Mouse (Mus musculus) midbrain, postnatal 0 days (tissue): ENCODE results near the gene Gns. TPM values are rescaled to one million over a fixed set of nuclear protein-coding genes. Genes with fewer than 3 reads are reported as not detected.
"Not testable (repeated sequence)": the region's sequence is repeated elsewhere in the genome, so short reads cannot be mapped to it uniquely, and the experiment has no call there.

ENCODE experiments used
- ATAC-seq: fragments of 200-750 bp; cut with Nextera tagmentation; 2 replicates; pipeline ENCODE4 v1.8.0; 2017; ENCODE audit warnings: moderate number of reproducible peaks, mild to moderate bottlenecking, moderate TSS enrichment, moderate library complexity; ENCODE audit not compliant: low FRiP score
- DNase-seq: peaks from one replicate; pipeline ENCODE4 v3.0.0-alpha.2; 2015; ENCODE audit warnings: low spot score
- H3K27ac ChIP-seq: fragments of 300-500 bp; sonication (generic); 2 replicates; pipeline ENCODE4 v1.5.1; 2014; ENCODE audit warnings: low read depth, mild to moderate bottlenecking, low read length, mixed read lengths
- H3K27me3 ChIP-seq: fragments of 300-500 bp; sonication (generic); 2 replicates; pipeline ENCODE4 v1.6.1; 2014; ENCODE audit warnings: low read length, control low read depth, mixed read lengths; ENCODE audit not compliant: insufficient read depth
- H3K36me3 ChIP-seq: fragments of 300-500 bp; sonication (generic); 2 replicates; pipeline ENCODE4 v1.6.1; 2014; ENCODE audit warnings: low read length, control low read depth, mixed read lengths; ENCODE audit not compliant: insufficient read depth
- H3K4me1 ChIP-seq: fragments of 300-500 bp; sonication (generic); 2 replicates; pipeline ENCODE4 v1.6.1; 2014; ENCODE audit warnings: mild to moderate bottlenecking, control low read depth, antibody characterized with exemption, low read length, mixed read lengths; ENCODE audit not compliant: insufficient read depth
- H3K4me2 ChIP-seq: fragments of 300-500 bp; sonication (generic); 2 replicates; pipeline ENCODE4 v1.6.1; 2014; ENCODE audit warnings: low read depth, mild to moderate bottlenecking, low read length, mixed read lengths; ENCODE audit not compliant: poor library complexity, severe bottlenecking
- H3K4me3 ChIP-seq: fragments of 300-500 bp; sonication (generic); 2 replicates; pipeline ENCODE4 v1.5.1; 2014; ENCODE audit warnings: low read depth, mild to moderate bottlenecking, low read length, moderate library complexity
- H3K9ac ChIP-seq: fragments of 300-500 bp; sonication (generic); replicated peaks from 2 replicates; pipeline ENCODE4 v1.6.1; 2014; ENCODE audit warnings: mild to moderate bottlenecking, low read length, moderate library complexity, mixed read lengths; ENCODE audit not compliant: poor library complexity, severe bottlenecking
- H3K9me3 ChIP-seq: fragments of 300-500 bp; sonication (generic); 2 replicates; pipeline ENCODE4 v1.6.1; 2016; ENCODE audit warnings: low read length, control low read depth
- CTCF ChIP-seq: IDR thresholded peaks from 2 replicates; pipeline ENCODE4 v1.5.1; 2016; ENCODE audit warnings: antibody characterized with exemption, mild to moderate bottlenecking
- WGBS: fragments of 180-500 bp; shearing (Covaris S2); extraction: QIAGEN DNeasy Blood & Tissue Kit; methylation state at CpG from one replicate; pipeline ENCODE4 v1.1.7; 2014; 5-methylcytosine and 5-hydroxymethylcytosine counted together
- polyA plus RNA-seq: library from polyadenylated mRNA; unstranded; fragments of >200 nt; fragmentation: Nextera tagmentation; extraction: Ambion mirVana; gene quantifications from 2 replicates; pipeline ENCODE4 v1.2.1, GENCODE M21; 2015
- total RNA-seq: library from RNA; depleted of rRNA; stranded (reverse); fragments of >200 nt; gene quantifications from 2 replicates; pipeline ENCODE4 v1.2.3, GENCODE M21; 2014

Gene Gns
- total and polyA plus RNA-seq, 2 experiments from 2014 or later = 40.4 to 84.3 TPM

- Histone ChIP-seq H3K4me1 (no peaks in the 10 kb centered on the region), H3K9me3 (no peaks in the 10 kb centered on the region), H3K27me3 (no peaks in the 10 kb centered on the region), H3K27ac (no peak overlapping the region), H3K4me2 (no peak overlapping the region), H3K36me3 (no peaks in the 10 kb centered on the region), H3K4me3 (no peak overlapping the region), H3K9ac (no peak overlapping the region)
- TF ChIP-seq CTCF = peak; percentile 35
- DNase-seq = no peak
- ATAC-seq = no peak
These were observed 38.7 kb upstream of the Gns start for GRCm38 (mm10) chr10:121326167-121326566.

GRCm38 (mm10) chr10:121329586-121329985 lies 35.3 kb upstream of the Gns start:
- no peak overlapping the region for H3K9ac ChIP-seq
- H3K36me3 ChIP-seq = no peaks in the 10 kb centered on the region
- no peaks in the 10 kb centered on the region for H3K4me1 ChIP-seq
- no peak for ATAC-seq
- H3K4me3 ChIP-seq = no peak overlapping the region
- H3K9me3 ChIP-seq = no peaks in the 10 kb centered on the region
- H3K27ac ChIP-seq = no peak overlapping the region
- no peak overlapping the region for H3K4me2 ChIP-seq
- DNase-seq = no peak
- WGBS = 61% methylated on average over 4 of the region's 4 CpGs
- TF ChIP-seq CTCF = no peak
- no peaks in the 10 kb centered on the region for H3K27me3 ChIP-seq

GRCm38 (mm10) chr10:121330940-121331339 lies 34.0 kb upstream of the Gns start:
- Histone ChIP-seq H3K4me3 (no peak overlapping the region), H3K9ac (no peak overlapping the region), H3K9me3 (no peaks in the 10 kb centered on the region), H3K27me3 (no peaks in the 10 kb centered on the region), H3K27ac (no peak overlapping the region), H3K4me2 (no peak overlapping the region), H3K4me1 (no peaks in the 10 kb centered on the region), H3K36me3 (no peaks in the 10 kb centered on the region)
- peak; percentile 39 for DNase-seq
- no peak for ATAC-seq
- 15% methylated on average over 7 of the region's 7 CpGs for WGBS
- TF ChIP-seq CTCF = peak; percentile 81

DNA sequence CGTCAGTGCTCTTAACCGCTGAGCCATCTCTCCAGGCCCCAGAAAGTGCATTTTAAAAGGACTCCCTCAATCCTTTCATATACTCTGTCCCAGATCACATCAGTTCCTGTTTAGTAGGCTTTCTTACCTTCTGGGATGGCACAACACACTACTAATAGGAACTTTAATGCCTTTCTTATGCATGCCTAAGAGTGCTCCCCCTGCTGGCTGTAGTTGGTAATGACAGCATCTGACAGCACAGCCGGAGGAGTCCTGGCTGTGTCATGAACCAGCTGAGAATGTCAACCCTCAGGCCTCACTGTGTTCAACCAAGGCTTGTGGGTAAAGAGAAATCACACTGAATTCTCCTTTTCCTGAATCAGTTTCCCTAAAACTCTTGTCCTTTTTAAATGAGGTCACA lies 30.3 kb upstream of the Gns start:
- no peaks in the 10 kb centered on the region for H3K27me3 ChIP-seq
- no peak overlapping the region for H3K27ac ChIP-seq
- H3K4me1 ChIP-seq = no peaks in the 10 kb centered on the region
- H3K4me3 ChIP-seq = no peak overlapping the region
- no peak overlapping the region for H3K9ac ChIP-seq
- H3K9me3 ChIP-seq = no peaks in the 10 kb centered on the region
- no peak overlapping the region for H3K4me2 ChIP-seq
- peak; percentile 79 for TF ChIP-seq CTCF
- DNase-seq (peak; percentile 39), ATAC-seq (no peak)
- no peaks in the 10 kb centered on the region for H3K36me3 ChIP-seq
- 75% methylated on average over 3 of the region's 3 CpGs for WGBS

DNA sequence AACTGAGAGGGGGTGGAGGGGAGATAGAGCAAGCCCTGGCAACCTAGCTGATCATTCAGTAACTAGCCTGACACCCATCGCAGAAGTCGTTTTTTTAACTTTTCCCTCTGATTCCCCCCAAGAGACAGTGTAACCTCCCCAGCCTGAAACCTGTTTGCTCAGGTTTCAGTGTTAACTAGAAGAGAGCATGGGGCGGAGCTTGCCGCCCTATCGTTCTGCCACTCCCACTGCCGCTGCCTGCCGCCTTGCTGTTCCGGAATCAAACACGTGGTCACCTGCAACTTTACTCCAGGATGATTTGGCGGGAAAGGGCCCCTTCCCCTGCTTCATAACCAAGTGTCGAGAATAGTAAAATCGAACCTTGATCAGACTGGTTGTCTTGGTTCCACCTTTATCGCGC lies 28.4 kb upstream of the Gns start:
- ATAC-seq, H3K4me3 ChIP-seq, DNase-seq, H3K27ac ChIP-seq, H3K27me3 ChIP-seq, H3K4me1 ChIP-seq, H3K9ac ChIP-seq, H3K36me3 ChIP-seq, H3K9me3 ChIP-seq, H3K4me2 ChIP-seq: not testable (repeated sequence)
- 76% methylated on average over 14 of the region's 14 CpGs for WGBS

DNA sequence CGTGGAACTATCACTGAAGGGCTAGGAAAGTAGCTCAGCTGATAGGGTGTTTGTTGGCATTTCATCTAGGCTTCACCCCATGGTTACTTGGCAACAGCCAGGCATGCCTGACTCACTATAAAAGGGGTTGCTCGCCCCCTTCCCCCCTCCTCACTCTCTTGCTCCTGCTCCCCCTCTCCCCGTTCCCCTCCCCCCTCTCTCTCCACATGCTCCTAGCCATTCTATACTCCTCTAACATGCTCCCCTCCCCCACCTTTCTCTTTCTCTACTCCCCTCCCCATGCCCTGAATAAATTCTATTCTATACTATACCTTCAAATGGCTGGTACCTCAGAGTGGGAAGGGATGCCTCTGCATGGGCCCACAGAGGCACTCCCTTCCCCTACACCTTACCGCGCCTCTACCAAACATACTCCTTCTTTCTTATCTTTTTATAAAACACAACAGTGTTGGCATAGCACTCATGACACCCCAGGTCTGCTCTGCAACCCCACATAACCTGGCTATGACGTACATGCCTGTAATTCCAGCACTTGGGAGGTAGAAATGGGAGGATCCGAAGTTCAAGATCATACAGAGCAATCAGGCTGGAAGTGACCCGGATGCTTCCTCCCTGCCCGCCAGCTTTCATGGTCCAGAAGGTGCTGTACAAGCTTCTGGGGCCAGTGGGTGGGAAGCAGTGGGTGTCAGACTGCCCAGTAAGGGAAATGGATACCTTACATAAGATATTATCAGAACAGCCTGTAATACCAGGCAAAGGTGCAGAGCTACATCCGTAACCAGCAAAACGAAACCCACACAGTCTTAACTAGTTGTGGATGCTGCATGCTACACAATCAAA lies 23.9 kb upstream of the Gns start:
- Histone ChIP-seq H3K9ac (no peak overlapping the region), H3K9me3 (no peaks in the 10 kb centered on the region), H3K27me3 (no peaks in the 10 kb centered on the region), H3K27ac (no peak overlapping the region), H3K36me3 (no peaks in the 10 kb centered on the region), H3K4me1 (no peaks in the 10 kb centered on the region), H3K4me3 (no peak overlapping the region), H3K4me2 (no peak overlapping the region)
- WGBS = 49% methylated on average over 10 of the region's 11 CpGs
- DNase-seq (peak; percentile 26), ATAC-seq (peak; percentile 20; the same call in 1 of the 2 replicates)
- no peak for TF ChIP-seq CTCF
